Mouse (Mus musculus) lung, adult 2 months (tissue): ENCODE results near the gene Gbp2b.
"Not testable (repeated sequence)": the region's sequence is repeated elsewhere in the genome, so short reads cannot be mapped to it uniquely, and the experiment has no call there.

ENCODE experiments used
- CTCF ChIP-seq: fragments of 200-500 bp; IDR thresholded peaks from 2 replicates; pipeline ENCODE4 v1.5.1; 2011; ENCODE audit warnings: mild to moderate bottlenecking, low read length, control low read depth; ENCODE audit not compliant: insufficient read depth
- POLR2A ChIP-seq: fragments of 200-500 bp; IDR thresholded peaks from 2 replicates; pipeline ENCODE4 v1.6.1; 2011; ENCODE audit warnings: low read depth, mild to moderate bottlenecking, control low read depth, low read length, borderline replicate concordance; ENCODE audit errors: extremely low read depth

DNA sequence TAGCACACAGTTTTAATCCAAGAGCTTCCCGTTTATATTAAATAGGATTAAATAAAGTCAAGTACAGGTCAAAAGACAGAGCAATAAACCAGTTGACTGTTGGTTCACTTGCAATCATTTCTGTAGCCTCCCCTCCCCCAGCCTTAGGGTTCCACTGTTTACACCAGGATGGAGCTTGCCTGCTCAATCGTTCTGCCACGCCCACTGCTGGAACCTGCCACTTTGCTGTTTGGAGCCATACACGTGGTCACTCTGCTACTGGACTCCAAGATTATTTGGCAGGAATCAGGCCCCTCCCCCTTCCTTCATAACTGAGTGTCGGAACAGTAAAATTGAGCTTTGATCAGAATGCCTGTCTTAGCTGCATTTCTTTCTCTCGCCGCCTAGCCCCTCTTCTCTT, 53.2 kb downstream of the Gbp2b start:
- not testable (repeated sequence) for TF ChIP-seq POLR2A, CTCF
